Comparison of ENCODE assay signal across 8 mouse cellular contexts in the genomic region with DNA sequence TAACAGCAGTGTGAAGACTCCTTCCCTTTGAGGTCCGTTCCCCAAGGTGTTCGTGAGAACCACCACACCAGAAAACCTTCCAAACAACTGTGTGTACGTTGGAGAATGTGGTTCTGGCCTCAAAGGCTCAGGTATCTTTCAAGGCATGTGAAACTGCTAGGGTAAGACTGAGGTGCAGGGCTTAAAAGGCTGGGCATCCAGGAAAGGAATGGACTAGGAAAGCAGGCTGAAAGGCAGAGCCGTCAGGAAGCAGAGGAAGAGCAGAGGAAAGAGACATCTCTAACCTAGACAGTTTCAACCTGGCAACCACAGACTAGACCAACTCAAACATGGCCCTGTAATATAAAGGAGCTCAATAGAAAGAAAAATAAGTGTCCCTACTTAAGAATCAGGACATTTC. TPM values are rescaled to one million over a fixed set of nuclear protein-coding genes. Genes with fewer than 3 reads are reported as not detected.
A peak's percentile ranks its signal among the peaks of the same experiment; 100 is the strongest.
DNase-seq lines count a peak whose midpoint lies in the region; ATAC-seq and TF ChIP-seq lines count a peak whose summit lies in the region.

No protein-coding gene starts in this region.

- no peak overlapping the region for H3ac ChIP-seq in myocyte (ENCODE audit: control insufficient read depth, insufficient read length)

- TF ChIP-seq CTCF in liver, adult 2 months (IDR thresholded peaks at IDR 0.05; ENCODE audit: low read depth, low read length): no peak

- H3K4me1 ChIP-seq in liver, adult 2 months (ENCODE audit: control insufficient read depth, insufficient read depth, low read length): peaks cover 38% of the 10 kb centered on the region
- peaks cover 29% of the 10 kb centered on the region for H3K4me1 ChIP-seq in forebrain, embryonic 10.5 days
- H3K4me1 ChIP-seq in intestine, embryonic 16.5 days (ENCODE audit: control insufficient read depth, insufficient read depth, low read length): peaks cover 15% of the 10 kb centered on the region

- peak overlapping the region; percentile 77 for H3K9ac ChIP-seq in liver, adult 2 months (ENCODE audit: low read depth, low read length)
- H3K9ac ChIP-seq in intestine, embryonic 16.5 days (ENCODE audit: low read depth, low read length): peak overlapping the region; percentile 23; the same call in 1 of the 2 replicates

- TF ChIP-seq POLR2A in liver, adult 2 months (IDR thresholded peaks at IDR 0.05; ENCODE audit: extremely low read depth, insufficient read depth, low read length): no peak
- TF ChIP-seq POLR2A in myocyte (IDR thresholded peaks at IDR 0.05; ENCODE audit: insufficient read length, low read depth): no peak

- peaks cover 4% of the 10 kb centered on the region for H3K36me3 ChIP-seq in liver, adult 2 months (ENCODE audit: control insufficient read depth, insufficient read depth, low read length)
- H3K36me3 ChIP-seq in forebrain, embryonic 10.5 days (replicated peaks): peaks cover 36% of the 10 kb centered on the region
- H3K36me3 ChIP-seq in intestine, embryonic 16.5 days (ENCODE audit: control insufficient read depth, insufficient read depth, low read length): no peaks in the 10 kb centered on the region
- H3K36me3 ChIP-seq in myocyte (ENCODE audit: control insufficient read depth, insufficient read depth): peaks cover under 1% of the 10 kb centered on the region

- H3K27me3 ChIP-seq in liver, adult 2 months (ENCODE audit: control insufficient read depth, insufficient read depth, low read length): no peaks in the 10 kb centered on the region
- no peaks in the 10 kb centered on the region for H3K27me3 ChIP-seq in forebrain, embryonic 10.5 days (ENCODE audit: poor library complexity, severe bottlenecking)
- H3K27me3 ChIP-seq in intestine, embryonic 16.5 days (replicated peaks; ENCODE audit: control insufficient read depth, insufficient read depth, low read length): no peaks in the 10 kb centered on the region
- H3K27me3 ChIP-seq in myocyte (ENCODE audit: control insufficient read depth, insufficient read depth, insufficient read length): no peaks in the 10 kb centered on the region

- H3K4me3 ChIP-seq in liver, adult 2 months (ENCODE audit: insufficient read depth, low read depth, low read length): peak overlapping the region; percentile 57
- H3K4me3 ChIP-seq in forebrain, embryonic 10.5 days: peak overlapping the region; percentile 82
- H3K4me3 ChIP-seq in intestine, embryonic 16.5 days (ENCODE audit: low read length): no peak overlapping the region
- H3K4me3 ChIP-seq in myocyte: peak overlapping the region; percentile 50

- no peaks in the 10 kb centered on the region for H3K9me3 ChIP-seq in forebrain, embryonic 10.5 days
- no peaks in the 10 kb centered on the region for H3K9me3 ChIP-seq in intestine, embryonic 16.5 days (ENCODE audit: control insufficient read depth, low read length)

- H3K27ac ChIP-seq in liver, adult 2 months (replicated peaks; ENCODE audit: insufficient read depth, low read depth, low read length): peak overlapping the region; percentile 80
- H3K27ac ChIP-seq in forebrain, embryonic 10.5 days: 0 out of 2 replicates have a peak overlapping the region, but pooled peaks have one; percentile 22
- H3K27ac ChIP-seq in intestine, embryonic 16.5 days (ENCODE audit: low read length): no peak overlapping the region

- no peak for ATAC-seq in intestine, embryonic 16.5 days

- DNase-seq in liver, adult 2 months (ENCODE audit: extremely low read depth, low read depth, low spot score): peak; percentile 40
- no peak for DNase-seq in liver
- no peak for DNase-seq in forebrain, embryonic 10.5 days (ENCODE audit: extremely low spot score, low spot score)
- DNase-seq in adrenal gland, postnatal 36 days: no peak
- no peak for DNase-seq in spleen, postnatal 10 days (ENCODE audit: low spot score in 2 of 2)
- DNase-seq in right cerebral cortex, adult 18-20 months: no peak

- WGBS in liver, adult 2 months: 39% methylated on average over 4 of the region's 4 CpGs
- 80% methylated on average over 4 of the region's 4 CpGs for WGBS in forebrain, embryonic 10.5 days
- 62% methylated on average over 4 of the region's 4 CpGs for WGBS in intestine, embryonic 16.5 days

- H3K4me2 ChIP-seq in intestine, embryonic 16.5 days (ENCODE audit: low read depth, low read length): peak overlapping the region; percentile 77
- H3K4me2 ChIP-seq in myocyte (ENCODE audit: low read depth): peak overlapping the region; percentile 97

- peaks cover 30% of the 10 kb centered on the region for H3K79me2 ChIP-seq in liver, adult 2 months (ENCODE audit: control insufficient read depth, insufficient read depth, low read length)
- H3K79me2 ChIP-seq in myocyte (ENCODE audit: control insufficient read depth, insufficient read depth): peaks cover 62% of the 10 kb centered on the region

TF ChIP-seq in myocyte, 11 proteins besides CTCF, POLR2A, EP300 and RAD21:
- no peak for TF ChIP-seq USF1 (IDR thresholded peaks at IDR 0.05; ENCODE audit: low read depth)
- no peak for TF ChIP-seq TCF12 (IDR thresholded peaks at IDR 0.05; ENCODE audit: insufficient read depth, poor library complexity, severe bottlenecking)
- no peak for TF ChIP-seq MYOG (IDR thresholded peaks at IDR 0.05; ENCODE audit: control insufficient read depth in 1 of 3, insufficient read depth in 1 of 3, insufficient read length in 2 of 3, low read depth in 2 of 3)
- no peak for TF ChIP-seq CEBPB (IDR thresholded peaks at IDR 0.05; ENCODE audit: insufficient read depth, poor library complexity, severe bottlenecking)
- TF ChIP-seq POLR2AphosphoS2 (IDR thresholded peaks at IDR 0.05; ENCODE audit: insufficient read length, low read depth): no peak

RNA-seq across cellular contexts. Expression of a gene that starts 1.4 kb away (rescaled TPM):
- total RNA-seq in liver, adult 2 months (2014; rRNA removed): 29.7 and 33.4 TPM in 2 replicates
- 49.3 and 58.0 TPM in 2 replicates for polyA plus RNA-seq in liver, adult 2 months (2012; rRNA removed)
- 33.5 and 33.6 TPM in 2 replicates for polyA plus RNA-seq in forebrain, embryonic 10.5 days (2016; fragmentation: Nextera tagmentation; extraction: Ambion mirVana)
- 4.7 and 17.1 TPM in 2 replicates for polyA plus RNA-seq in intestine, embryonic 16.5 days (2015; fragmentation: Nextera tagmentation; extraction: Ambion mirVana)
- polyA plus RNA-seq in myocyte (2012; fragmentation: generic; extraction: Trizol): 36.9 TPM
- total RNA-seq in adrenal gland, postnatal 36 days (2021): 10 to 100 TPM; 32.5 to 39.5 TPM

RNA-seq across cellular contexts. Expression of a gene that starts 52.3 kb away (rescaled TPM):
- total RNA-seq in liver, adult 2 months (2014; rRNA removed): 2.1 and 3.4 TPM in 2 replicates
- polyA plus RNA-seq in liver, adult 2 months (2012; rRNA removed): 0.36 and 0.78 TPM in 2 replicates
- polyA plus RNA-seq in forebrain, embryonic 10.5 days (2016; fragmentation: Nextera tagmentation; extraction: Ambion mirVana): 7.7 and 8.0 TPM in 2 replicates
- 10.7 and 11.0 TPM in 2 replicates for polyA plus RNA-seq in intestine, embryonic 16.5 days (2015; fragmentation: Nextera tagmentation; extraction: Ambion mirVana)
- polyA plus RNA-seq in myocyte (2012; fragmentation: generic; extraction: Trizol): 0.06 TPM
- 1 to 10 TPM; 6.1 to 7.5 TPM for total RNA-seq in adrenal gland, postnatal 36 days (2021)
